Mouse (Mus musculus): ENCODE measurements around the gene Fam111a. TPM values are rescaled to one million over a fixed set of nuclear protein-coding genes. Genes with fewer than 3 reads are reported as not detected.
"Not testable (repeated sequence)": the region's sequence is repeated elsewhere in the genome, so short reads cannot be mapped to it uniquely, and the experiment has no call there.

Gene Fam111a
- 21.0 and 22.0 TPM in 2 replicates for polyA plus RNA-seq (2016; fragmentation: Nextera tagmentation; extraction: Ambion mirVana)

DNA sequence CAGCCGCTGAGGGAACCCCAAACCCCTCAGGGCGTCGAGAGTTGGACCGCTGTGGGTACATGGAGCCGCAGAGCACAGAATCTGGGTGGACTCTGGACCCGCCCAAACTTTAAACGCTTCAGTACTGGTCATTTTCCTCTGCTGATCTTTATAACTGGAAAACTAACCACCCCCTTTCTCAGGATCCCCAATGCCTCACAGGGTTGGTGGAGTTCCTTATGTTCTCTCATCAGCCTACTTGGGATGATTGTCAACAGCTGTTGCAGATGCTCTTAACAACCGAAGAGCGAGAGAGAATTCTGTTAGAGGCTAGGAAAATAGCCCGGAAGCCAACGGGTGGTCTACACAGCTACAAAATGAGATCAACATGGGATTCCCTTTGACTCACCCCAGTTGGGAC is at the start of gene Fam111a:
Gene Fam111a (plus strand): TSS at position 301 of the 400 bp plus-strand sequence.
- H3K27me3 ChIP-seq (ENCODE audit: poor library complexity, severe bottlenecking); DNase-seq (ENCODE audit: extremely low spot score, low spot score); H3K4me1 ChIP-seq; H3K27ac ChIP-seq; H3K9me3 ChIP-seq; H3K36me3 ChIP-seq (replicated peaks); H3K4me3 ChIP-seq: not testable (repeated sequence)
- WGBS, result 94% methylated on average over 11 of the region's 11 CpGs

DNA sequence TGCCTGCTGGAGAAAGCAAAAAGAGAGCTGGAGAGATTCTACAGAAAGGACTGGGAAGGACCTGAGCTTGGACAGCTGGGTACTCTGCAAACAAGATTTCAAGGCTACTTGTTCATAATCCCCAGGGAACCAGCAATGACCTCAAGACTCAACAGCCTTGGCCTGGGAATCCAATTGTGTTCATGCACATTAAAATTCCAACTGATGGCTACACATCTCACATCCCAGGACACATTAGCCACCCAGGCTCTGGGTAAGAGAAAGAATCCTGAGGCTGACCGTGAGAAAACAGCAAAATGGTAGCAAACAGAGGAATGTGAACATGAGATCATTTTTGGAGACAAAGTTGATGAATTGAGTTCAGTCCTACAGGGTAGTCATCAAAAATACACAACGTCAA is 49.3 kb upstream of the Fam111a start:
- 92% methylated on average over 2 of the region's 2 CpGs for WGBS
- no peak for DNase-seq (ENCODE audit: extremely low spot score, low spot score)
- Histone ChIP-seq H3K4me3 (no peak overlapping the region), H3K9me3 (no peaks in the 10 kb centered on the region; the same call in 1 of the 2 replicates), H3K27me3 (ENCODE audit: poor library complexity, severe bottlenecking) (no peaks in the 10 kb centered on the region), H3K27ac (peak overlapping the region; percentile 40; the same call in 1 of the 2 replicates), H3K36me3 (replicated peaks) (peaks cover 59% of the 10 kb centered on the region), H3K4me1 (peaks cover 97% of the 10 kb centered on the region)

DNA sequence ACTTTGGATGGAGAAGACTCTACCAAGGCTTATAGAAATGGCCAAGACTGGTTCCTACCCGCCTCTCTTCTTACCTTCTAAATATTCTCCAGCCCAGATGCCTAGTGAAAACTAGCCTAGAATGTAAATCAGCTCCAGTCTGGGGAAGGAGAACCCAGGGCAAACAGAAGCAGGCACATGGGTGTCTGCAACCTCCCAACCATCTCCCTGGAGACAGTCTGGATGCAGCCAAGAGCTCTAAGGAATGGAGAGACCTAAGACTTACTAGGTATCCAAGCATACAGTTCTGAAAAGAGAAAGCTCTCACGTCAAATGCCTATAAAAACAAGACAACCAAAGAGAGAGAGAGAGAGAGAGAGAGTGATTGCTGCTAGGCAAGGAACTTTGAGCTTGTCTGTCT is 47.6 kb upstream of the Fam111a start:
- Histone ChIP-seq H3K4me3 (peak overlapping the region; percentile 93), H3K9me3 (no peaks in the 10 kb centered on the region), H3K27ac (peak overlapping the region; percentile 98; the same call in 1 of the 2 replicates), H3K4me1 (peaks cover 80% of the 10 kb centered on the region), H3K27me3 (ENCODE audit: poor library complexity, severe bottlenecking) (no peaks in the 10 kb centered on the region), H3K36me3 (replicated peaks) (peaks cover 42% of the 10 kb centered on the region)
- 78% methylated on average over 2 of the region's 2 CpGs for WGBS
- no peak for DNase-seq (ENCODE audit: extremely low spot score, low spot score)

DNA sequence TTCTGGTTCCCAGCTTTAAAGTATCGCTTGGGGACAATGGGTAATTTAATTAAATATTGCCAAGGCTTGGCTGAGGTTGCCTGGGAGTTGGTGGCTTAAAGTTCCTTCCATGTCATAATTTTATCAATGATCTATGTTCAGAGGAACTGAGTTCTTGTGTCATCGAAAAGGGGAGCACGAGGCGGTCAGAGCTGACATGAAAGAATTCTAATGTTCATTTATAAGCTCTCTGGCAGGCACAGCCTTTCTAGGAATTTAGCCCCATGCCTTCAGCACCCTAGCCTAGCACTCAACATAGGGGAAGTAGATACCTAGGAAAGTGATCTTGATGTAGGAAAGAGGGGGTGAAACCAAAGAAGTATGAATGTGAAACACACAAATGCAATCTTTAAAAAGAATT is 47.2 kb upstream of the Fam111a start:
- peak overlapping the region; percentile 93 for H3K4me3 ChIP-seq
- H3K27ac ChIP-seq, result peak overlapping the region; percentile 98; the same call in 1 of the 2 replicates
- DNase-seq (ENCODE audit: extremely low spot score, low spot score), result no peak
- H3K27me3 ChIP-seq (ENCODE audit: poor library complexity, severe bottlenecking), result no peaks in the 10 kb centered on the region
- H3K9me3 ChIP-seq, result no peaks in the 10 kb centered on the region
- peaks cover 76% of the 10 kb centered on the region for H3K4me1 ChIP-seq
- WGBS, result 90% methylated on average over 4 of the region's 4 CpGs
- peaks cover 40% of the 10 kb centered on the region for H3K36me3 ChIP-seq (replicated peaks)

DNA sequence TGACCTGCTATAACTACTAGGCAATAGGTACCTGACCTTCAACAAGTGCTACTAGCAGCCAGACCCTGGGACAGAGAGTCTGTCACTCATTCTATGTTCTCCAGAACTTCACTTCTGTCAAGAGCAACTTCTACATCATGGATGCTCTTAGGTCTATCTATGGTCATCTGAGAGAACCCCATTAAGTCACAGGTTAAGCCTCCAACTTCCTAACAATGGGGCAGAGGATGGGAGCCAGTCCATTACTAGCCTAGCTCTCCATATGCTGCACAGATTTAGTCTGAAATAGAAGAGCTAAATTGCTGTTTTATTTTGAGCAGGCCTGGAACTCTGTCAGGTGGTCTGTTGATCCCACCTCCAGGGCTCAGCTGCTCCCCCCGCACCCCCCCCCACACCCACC is 46.6 kb upstream of the Fam111a start:
- WGBS, result 68% methylated on average over 1 of the region's 1 CpGs
- peak overlapping the region; percentile 98 for H3K27ac ChIP-seq

DNA sequence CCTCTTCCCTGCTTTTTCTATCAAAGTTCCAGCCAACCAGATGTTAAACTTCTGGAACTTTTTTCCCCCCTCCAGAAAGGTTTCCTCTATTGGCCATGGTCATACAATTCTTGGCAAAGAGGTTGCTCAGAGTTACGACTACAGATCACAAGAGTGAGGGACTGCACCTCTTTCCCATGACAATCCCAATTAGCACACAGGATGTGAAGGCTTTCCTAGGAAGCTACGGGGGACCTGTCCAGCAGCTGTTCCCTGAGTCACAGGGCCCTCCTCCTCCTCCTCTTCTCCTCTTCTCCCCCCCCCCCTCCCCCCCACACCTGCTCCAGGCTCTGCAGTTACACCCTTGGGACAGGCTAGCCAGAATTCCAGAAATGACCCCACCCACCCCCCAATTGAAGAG is 46.1 kb upstream of the Fam111a start:
- Histone ChIP-seq H3K27ac (peak overlapping the region; percentile 98), H3K36me3 (replicated peaks) (peaks cover 40% of the 10 kb centered on the region), H3K4me3 (peak overlapping the region; percentile 93), H3K27me3 (ENCODE audit: poor library complexity, severe bottlenecking) (no peaks in the 10 kb centered on the region), H3K4me1 (peaks cover 65% of the 10 kb centered on the region), H3K9me3 (no peaks in the 10 kb centered on the region)
- WGBS, result 9% methylated on average over 2 of the region's 2 CpGs
- DNase-seq (ENCODE audit: extremely low spot score, low spot score), result no peak

More for the DNA sequence above, 46.6 kb upstream of the Fam111a start:
- Histone ChIP-seq H3K4me1 (peaks cover 70% of the 10 kb centered on the region), H3K27me3 (ENCODE audit: poor library complexity, severe bottlenecking) (no peaks in the 10 kb centered on the region), H3K36me3 (replicated peaks) (peaks cover 40% of the 10 kb centered on the region), H3K4me3 (peak overlapping the region; percentile 93), H3K9me3 (no peaks in the 10 kb centered on the region)
- DNase-seq (ENCODE audit: extremely low spot score, low spot score), result no peak

DNA sequence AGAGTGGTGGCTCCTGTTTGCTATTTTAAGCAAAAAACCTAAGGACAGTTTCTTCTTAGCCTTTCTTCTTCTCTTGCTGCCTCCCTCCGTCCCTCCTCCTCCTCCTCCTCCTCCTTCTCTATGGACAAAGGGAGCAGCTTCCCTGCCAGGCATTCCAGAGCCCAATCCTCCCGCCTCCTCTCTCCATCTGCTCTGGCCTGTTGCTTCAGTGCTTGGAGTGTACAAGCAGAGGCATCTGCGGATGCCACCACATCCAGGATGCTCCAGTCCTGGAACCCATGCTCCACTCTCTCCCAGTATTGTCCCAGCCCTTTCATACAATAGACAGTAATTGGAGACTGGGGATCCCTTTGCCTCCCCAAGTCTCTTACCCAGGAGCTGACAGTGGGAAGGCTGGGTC is 45.4 kb upstream of the Fam111a start:
- Histone ChIP-seq H3K36me3 (replicated peaks) (peaks cover 38% of the 10 kb centered on the region), H3K27me3 (ENCODE audit: poor library complexity, severe bottlenecking) (no peaks in the 10 kb centered on the region), H3K27ac (peak overlapping the region; percentile 98), H3K4me3 (peak overlapping the region; percentile 93), H3K4me1 (peaks cover 58% of the 10 kb centered on the region), H3K9me3 (no peaks in the 10 kb centered on the region)
- 5% methylated on average over 3 of the region's 3 CpGs for WGBS
- peak; percentile 69 for DNase-seq (ENCODE audit: extremely low spot score, low spot score)

DNA sequence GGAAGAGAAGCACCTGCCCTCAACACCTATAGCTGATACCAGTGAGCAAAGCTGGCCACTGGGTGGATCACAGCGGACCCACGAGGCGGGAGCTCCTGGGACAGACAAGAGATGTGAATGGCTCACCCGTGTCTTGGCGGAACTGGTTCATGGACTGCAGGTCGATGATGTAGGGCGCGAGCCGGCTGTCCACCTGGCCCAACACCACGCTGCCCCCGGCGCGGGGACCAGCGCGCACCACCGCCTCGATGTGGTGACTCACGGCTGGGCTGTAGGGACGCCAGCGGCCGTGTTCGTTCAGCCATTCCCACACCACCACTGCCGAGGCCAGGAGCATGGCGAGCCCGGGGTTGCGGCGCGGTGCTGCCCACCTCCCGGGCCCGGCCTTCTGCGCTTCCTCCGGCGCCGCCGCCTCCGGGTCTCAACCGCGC is 44.6 kb upstream of the Fam111a start:
- peaks cover 51% of the 10 kb centered on the region for H3K4me1 ChIP-seq
- WGBS, result under 1% methylated on average over 31 of the region's 38 CpGs
- peak; percentile 49 for DNase-seq (ENCODE audit: extremely low spot score, low spot score)

DNA sequence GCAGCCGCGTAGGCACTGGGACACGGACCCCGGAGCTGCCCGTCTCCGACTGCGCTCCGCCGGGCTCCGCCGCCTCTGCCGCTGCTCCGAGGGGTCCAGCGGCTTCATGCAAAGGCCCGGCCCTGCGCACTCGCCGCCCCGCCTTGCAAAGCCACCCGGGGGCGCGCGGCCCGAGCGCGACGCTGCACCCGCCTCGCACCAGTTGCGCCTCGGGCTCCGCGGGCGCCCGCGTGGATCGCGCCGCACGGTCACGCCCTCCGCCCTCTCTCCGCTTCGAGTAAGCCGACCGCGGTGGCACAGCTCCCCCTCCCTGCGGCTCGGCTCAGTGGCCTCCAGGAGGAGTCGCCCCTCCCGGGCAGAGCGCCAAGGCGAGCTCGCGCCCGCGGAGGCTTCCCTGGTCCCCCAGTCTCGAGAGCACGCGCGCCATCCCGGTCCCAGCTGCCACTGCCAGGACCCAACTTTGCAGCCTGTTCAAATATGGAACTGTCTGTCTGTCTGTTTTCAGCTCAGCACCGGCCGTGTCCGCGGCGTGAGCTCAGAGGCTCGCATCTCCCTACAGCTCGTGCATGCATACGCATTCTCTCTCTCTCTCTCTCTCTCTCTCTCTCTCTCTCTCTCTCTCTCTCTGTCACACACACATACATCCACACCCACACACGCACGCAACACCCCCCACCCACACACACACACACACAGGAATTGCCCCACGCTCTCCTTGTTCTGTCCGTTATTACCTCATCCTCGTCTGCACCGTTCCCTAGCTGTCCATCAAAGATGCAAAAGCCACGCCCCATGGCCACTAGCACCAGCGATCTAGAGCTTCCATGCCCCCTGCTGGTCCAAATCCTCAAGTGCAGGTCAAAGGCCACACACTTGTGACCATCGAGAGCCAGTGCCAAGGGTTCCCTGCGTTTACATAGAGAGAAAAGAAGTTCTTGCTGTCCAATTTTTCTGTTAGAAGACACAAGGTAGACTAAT is 43.9 kb upstream of the Fam111a start, which contains the start of gene Dtx4:
Gene Dtx4 (minus strand): TSS at position 85 of the 978 bp plus-strand sequence.
- peak; percentile 95 for DNase-seq (ENCODE audit: extremely low spot score, low spot score)
- peaks cover 43% of the 10 kb centered on the region for H3K4me1 ChIP-seq
- H3K27ac ChIP-seq, result peak within 1 kb of the TSS; percentile 98
- under 1% methylated on average over 78 of the region's 80 CpGs for WGBS
- H3K4me3 ChIP-seq, result peak within 1 kb of the TSS; percentile 93
- no peaks in the 10 kb centered on the region for H3K27me3 ChIP-seq (ENCODE audit: poor library complexity, severe bottlenecking)
- no peaks in the 10 kb centered on the region for H3K9me3 ChIP-seq
- peaks cover 23% of the 10 kb centered on the region for H3K36me3 ChIP-seq (replicated peaks)

More for the DNA sequence above, 44.6 kb upstream of the Fam111a start:
- Histone ChIP-seq H3K27ac (peak overlapping the region; percentile 98), H3K36me3 (replicated peaks) (peaks cover 30% of the 10 kb centered on the region), H3K4me3 (peak overlapping the region; percentile 93), H3K27me3 (ENCODE audit: poor library complexity, severe bottlenecking) (no peaks in the 10 kb centered on the region), H3K9me3 (no peaks in the 10 kb centered on the region)

DNA sequence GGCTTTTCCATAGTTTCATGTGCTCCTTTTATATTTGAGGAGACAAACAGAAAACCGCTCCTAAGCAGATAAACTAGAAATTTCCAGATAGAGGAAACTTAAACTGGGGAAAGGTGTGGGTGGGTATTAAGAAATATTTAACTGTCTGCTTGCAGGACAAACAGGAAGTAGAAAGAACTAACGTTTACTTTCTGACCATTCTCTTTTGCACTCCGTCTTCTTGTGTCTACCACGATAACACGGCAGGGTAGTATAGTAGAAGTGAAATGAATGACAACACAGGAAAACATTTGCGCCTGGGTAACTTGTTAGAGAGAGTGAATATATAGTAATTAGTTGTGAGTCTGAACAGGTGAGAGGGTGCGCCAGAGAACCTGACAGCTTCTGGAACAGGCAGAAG is 42.8 kb upstream of the Fam111a start:
- 93% methylated on average over 7 of the region's 7 CpGs for WGBS
- H3K4me1 ChIP-seq, result peaks cover 34% of the 10 kb centered on the region
- no peak overlapping the region for H3K27ac ChIP-seq
- no peaks in the 10 kb centered on the region for H3K27me3 ChIP-seq (ENCODE audit: poor library complexity, severe bottlenecking)
- no peak for DNase-seq (ENCODE audit: extremely low spot score, low spot score)
- H3K4me3 ChIP-seq, result no peak overlapping the region
- H3K36me3 ChIP-seq (replicated peaks), result peaks cover 12% of the 10 kb centered on the region
- no peaks in the 10 kb centered on the region for H3K9me3 ChIP-seq

DNA sequence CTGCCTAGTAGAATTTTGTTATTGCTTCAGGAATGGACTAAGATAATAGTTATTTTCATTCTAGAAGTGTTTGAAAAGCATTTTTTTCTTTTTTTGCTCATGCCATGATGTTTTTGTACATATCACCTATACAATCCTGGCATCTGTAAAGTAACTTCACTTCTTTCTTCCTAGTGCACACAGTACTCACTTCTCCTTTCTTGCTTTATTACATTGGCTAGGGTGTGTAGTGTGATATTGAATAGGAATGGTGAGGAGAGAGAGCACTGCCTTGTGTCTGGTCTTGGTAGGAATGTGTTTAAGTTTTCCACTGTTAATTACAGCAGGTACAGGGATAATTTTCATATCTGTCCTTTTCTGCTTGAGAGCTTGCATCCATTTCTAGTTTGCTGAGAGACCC is 30.9 kb upstream of the Fam111a start:
- no peaks in the 10 kb centered on the region for H3K27me3 ChIP-seq (ENCODE audit: poor library complexity, severe bottlenecking)
- no peaks in the 10 kb centered on the region for H3K9me3 ChIP-seq
- H3K4me3 ChIP-seq, result no peak overlapping the region
- no peak for DNase-seq (ENCODE audit: extremely low spot score, low spot score)
- no peak overlapping the region for H3K27ac ChIP-seq
- H3K36me3 ChIP-seq (replicated peaks), result no peaks in the 10 kb centered on the region
- no peaks in the 10 kb centered on the region for H3K4me1 ChIP-seq

DNA sequence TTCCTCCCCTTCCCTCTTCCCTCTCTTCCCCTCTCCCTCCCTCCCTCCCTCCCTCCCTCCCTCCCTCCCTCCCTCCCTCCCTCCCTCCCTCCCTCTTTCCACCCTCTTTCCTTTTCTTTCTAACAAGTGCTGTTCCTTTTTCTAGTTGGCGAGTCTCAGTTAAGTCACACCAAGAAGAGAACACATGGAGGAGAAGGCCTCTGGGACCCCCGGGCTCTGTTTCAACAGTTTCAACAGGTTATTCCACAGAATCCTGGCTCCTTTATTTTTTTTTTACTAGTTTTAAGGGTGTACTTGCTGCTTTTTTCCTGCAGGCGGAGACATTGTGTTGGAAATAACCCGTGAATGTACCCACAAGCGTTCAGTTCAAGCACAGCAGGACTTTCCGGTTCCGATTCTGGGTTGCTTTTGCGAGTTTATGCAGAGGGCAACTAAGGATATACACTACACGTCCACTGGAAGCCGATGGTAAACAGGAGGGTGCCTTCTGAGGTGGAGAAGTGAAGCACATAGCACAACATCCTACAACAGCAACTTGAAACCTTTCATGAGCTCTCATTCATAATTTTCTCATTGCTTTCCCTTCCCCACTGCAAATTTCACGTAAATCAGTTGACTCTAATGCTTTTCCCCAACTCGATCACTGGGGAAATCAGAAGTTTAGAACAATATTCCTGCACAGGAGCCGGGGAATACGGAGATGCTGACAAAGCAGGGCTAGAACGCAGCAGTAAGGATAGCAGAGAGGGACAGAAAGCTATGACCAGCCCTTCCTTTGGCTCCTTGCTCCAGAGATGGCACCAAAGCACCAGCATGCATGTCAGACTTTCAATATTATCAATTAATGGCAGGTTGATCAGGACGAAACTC is 27.6 kb upstream of the Fam111a start:
- Histone ChIP-seq H3K4me1 (no peaks in the 10 kb centered on the region), H3K36me3 (replicated peaks) (no peaks in the 10 kb centered on the region), H3K9me3 (no peaks in the 10 kb centered on the region), H3K27ac (peak overlapping the region; percentile 85), H3K27me3 (ENCODE audit: poor library complexity, severe bottlenecking) (no peaks in the 10 kb centered on the region), H3K4me3 (peak overlapping the region; percentile 60)
- DNase-seq (ENCODE audit: extremely low spot score, low spot score), result peak; percentile 69
- 3% methylated on average over 15 of the region's 16 CpGs for WGBS

Measured in forebrain, embryonic 10.5 days (tissue).